Mouse (Mus musculus) intestine, postnatal 0 days (tissue): ENCODE measurements around the gene Gm12185. TPM values are rescaled to one million over a fixed set of nuclear protein-coding genes. Genes with fewer than 3 reads are reported as not detected.

Experiments
- ATAC-seq: fragments of 200-750 bp; cut with Nextera tagmentation; 2 replicates; pipeline ENCODE4 v1.8.0; 2017; ENCODE audit warnings: mild to moderate bottlenecking, moderate TSS enrichment, moderate library complexity
- H3K27ac ChIP-seq: fragments of 300-500 bp; sonication (generic); 2 replicates; pipeline ENCODE4 v1.5.1; 2014; ENCODE audit warnings: mild to moderate bottlenecking, low read depth, low read length, moderate library complexity
- H3K27me3 ChIP-seq: fragments of 300-500 bp; sonication (generic); replicated peaks from 2 replicates; pipeline ENCODE4 v1.6.1; 2014; ENCODE audit warnings: low read length, mixed read lengths; ENCODE audit not compliant: control insufficient read depth, insufficient read depth
- H3K36me3 ChIP-seq: fragments of 300-500 bp; sonication (generic); 2 replicates; pipeline ENCODE4 v1.6.1; 2014; ENCODE audit warnings: mild to moderate bottlenecking, moderate library complexity; ENCODE audit not compliant: control insufficient read depth, insufficient read depth
- H3K4me1 ChIP-seq: fragments of 300-500 bp; sonication (generic); replicated peaks from 2 replicates; pipeline ENCODE4 v1.6.1; 2014; ENCODE audit warnings: antibody characterized with exemption, low read length, mixed read lengths; ENCODE audit not compliant: control insufficient read depth, insufficient read depth
- H3K4me2 ChIP-seq: fragments of 300-500 bp; sonication (generic); replicated peaks from 2 replicates; pipeline ENCODE4 v1.6.1; 2014; ENCODE audit warnings: low read depth, mild to moderate bottlenecking, moderate library complexity
- H3K4me3 ChIP-seq: fragments of 300-500 bp; sonication (generic); 2 replicates; pipeline ENCODE4 v1.5.1; 2014; ENCODE audit warnings: low read depth, low read length
- H3K9ac ChIP-seq: fragments of 300-500 bp; sonication (generic); 2 replicates; pipeline ENCODE4 v1.6.1; 2014; ENCODE audit warnings: mild to moderate bottlenecking, low read depth, low read length
- H3K9me3 ChIP-seq: fragments of 300-500 bp; sonication (generic); 2 replicates; pipeline ENCODE4 v1.6.1; 2016; ENCODE audit warnings: mixed run types; ENCODE audit not compliant: control insufficient read depth
- CTCF ChIP-seq: sonication (generic); IDR thresholded peaks from 2 replicates; pipeline ENCODE4 v1.5.1; 2016; ENCODE audit warnings: low read depth, mild to moderate bottlenecking, control low read depth, antibody characterized with exemption, moderate library complexity
- WGBS: fragments of 180-500 bp; shearing (Covaris S2); extraction: QIAGEN DNeasy Blood & Tissue Kit; methylation state at CpG from one replicate; pipeline ENCODE4 v1.1.7; 2014; 5-methylcytosine and 5-hydroxymethylcytosine counted together
- polyA plus RNA-seq: library from polyadenylated mRNA; unstranded; fragments of >200 nt; fragmentation: Nextera tagmentation; extraction: Ambion mirVana; gene quantifications from 2 replicates; pipeline ENCODE4 v1.2.1, GENCODE M21; 2015

Gene Gm12185
- polyA plus RNA-seq, 1 experiment from 2014 or later = not detected

DNA sequence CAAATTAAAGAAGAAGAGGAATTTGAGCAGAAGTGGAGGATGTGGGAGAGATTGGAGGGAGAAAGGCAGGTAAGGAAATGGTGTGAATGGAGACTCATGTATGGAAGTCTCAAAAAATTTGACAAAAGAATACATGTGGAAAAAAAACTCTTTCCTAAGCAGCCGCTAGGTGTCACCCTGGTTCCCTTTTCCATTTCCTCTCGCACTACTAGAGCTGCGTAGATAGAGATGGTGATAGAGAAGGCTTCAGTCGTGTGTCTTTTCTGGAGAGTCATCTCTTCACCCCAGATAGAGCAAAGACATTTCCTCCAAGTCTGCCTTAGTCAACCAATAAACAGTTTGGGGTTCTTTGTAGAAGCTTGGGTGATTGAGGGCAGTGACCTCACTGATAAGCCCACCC, 117.6 kb downstream of the Gm12185 start:
- no peaks in the 10 kb centered on the region for H3K27me3 ChIP-seq
- H3K4me1 ChIP-seq = peaks cover 12% of the 10 kb centered on the region
- H3K36me3 ChIP-seq = no peaks in the 10 kb centered on the region
- no peak overlapping the region; the same call in 1 of the 2 replicates for H3K4me2 ChIP-seq
- peak; percentile 88 for TF ChIP-seq CTCF
- no peaks in the 10 kb centered on the region for H3K9me3 ChIP-seq
- H3K9ac ChIP-seq = no peak overlapping the region
- 0% methylated on average over 4 of the region's 4 CpGs for WGBS
- no peak overlapping the region for H3K27ac ChIP-seq
- H3K4me3 ChIP-seq = no peak overlapping the region
- no peak for ATAC-seq

DNA sequence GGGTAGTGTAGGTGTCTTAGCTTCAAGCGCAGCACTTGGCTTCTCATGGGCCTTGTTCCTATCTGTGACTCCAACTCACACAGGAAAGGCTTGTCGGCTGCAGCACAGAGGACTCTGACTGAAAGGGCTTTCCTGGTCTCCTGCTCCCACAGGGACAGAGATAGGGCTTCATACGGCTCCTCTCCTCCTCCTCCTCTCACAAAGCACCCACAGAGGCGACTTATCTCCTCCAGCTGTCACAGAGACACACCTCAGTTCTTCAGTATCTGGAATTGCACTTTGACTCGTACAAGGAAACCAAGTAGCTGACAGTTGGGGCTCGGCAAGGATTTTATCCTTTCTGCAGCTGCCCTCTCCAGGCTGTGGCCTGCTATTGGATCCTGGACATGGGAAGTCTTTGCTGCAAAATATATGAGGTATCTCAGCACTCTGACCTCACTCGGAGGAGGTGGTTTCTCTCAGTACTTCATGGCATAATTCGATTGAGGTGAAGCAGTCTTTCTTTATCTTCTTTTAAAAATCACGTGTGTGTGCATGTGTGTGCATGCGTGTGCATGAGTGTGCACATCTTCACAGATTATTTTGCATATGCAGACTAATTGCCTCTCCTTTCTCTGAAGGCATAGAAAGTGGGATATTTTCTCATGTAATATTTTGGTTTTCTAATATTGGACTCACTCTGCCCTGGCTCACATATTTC, 118.3 kb downstream of the Gm12185 start:
- no peaks in the 10 kb centered on the region for H3K27me3 ChIP-seq
- H3K4me1 ChIP-seq = peaks cover 16% of the 10 kb centered on the region
- peak overlapping the region; percentile 89 for H3K4me2 ChIP-seq
- 31% methylated on average over 10 of the region's 10 CpGs for WGBS
- H3K9ac ChIP-seq = no peak overlapping the region
- no peaks in the 10 kb centered on the region for H3K36me3 ChIP-seq
- peak overlapping the region; percentile 79 for H3K27ac ChIP-seq
- no peaks in the 10 kb centered on the region for H3K9me3 ChIP-seq
- peak; percentile 65 for TF ChIP-seq CTCF
- H3K4me3 ChIP-seq = no peak overlapping the region
- peak; percentile 82 for ATAC-seq

DNA sequence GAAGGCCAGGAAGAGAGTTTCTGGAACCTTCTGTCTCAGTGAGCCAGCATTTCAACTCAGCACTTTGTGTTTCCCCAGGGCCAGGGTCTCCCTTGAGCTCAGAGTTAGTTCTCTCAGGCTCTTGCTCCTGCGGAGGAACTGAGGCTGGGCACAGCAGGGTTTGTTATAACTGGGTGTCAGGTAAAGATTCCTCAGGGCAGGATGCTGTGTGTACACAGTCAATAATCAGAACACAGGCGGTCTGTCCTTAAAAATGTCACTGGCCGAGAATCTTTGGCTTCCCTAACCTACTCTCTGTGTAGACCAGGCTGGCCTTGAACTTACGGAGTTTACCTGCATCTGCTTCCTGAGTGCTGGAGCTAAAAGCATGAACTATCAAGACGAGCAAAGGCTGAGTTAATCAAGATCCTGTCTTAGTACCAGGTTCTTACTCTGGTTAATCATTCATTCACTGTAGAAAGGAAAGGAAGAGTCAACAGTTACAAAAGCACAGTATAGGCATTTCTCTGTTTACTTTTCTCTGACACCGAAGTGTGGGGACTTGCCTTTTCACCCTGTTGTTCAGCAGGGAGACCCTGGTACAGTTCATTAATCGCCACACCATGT, 119.2 kb downstream of the Gm12185 start:
- peak overlapping the region; percentile 89 for H3K4me2 ChIP-seq
- peaks cover 16% of the 10 kb centered on the region for H3K4me1 ChIP-seq
- WGBS = 39% methylated on average over 7 of the region's 7 CpGs
- H3K4me3 ChIP-seq = peak overlapping the region; percentile 58; the same call in 1 of the 2 replicates
- no peaks in the 10 kb centered on the region for H3K27me3 ChIP-seq
- 0 out of 2 replicates have a peak overlapping the region, but pooled peaks have one; percentile 54 for H3K9ac ChIP-seq
- 0 out of 2 replicates have a peak, but pooled peaks cover 4% of the 10 kb centered on the region for H3K36me3 ChIP-seq
- peak overlapping the region; percentile 86 for H3K27ac ChIP-seq
- peak; percentile 54 for ATAC-seq
- H3K9me3 ChIP-seq = no peaks in the 10 kb centered on the region
- no peak for TF ChIP-seq CTCF

DNA sequence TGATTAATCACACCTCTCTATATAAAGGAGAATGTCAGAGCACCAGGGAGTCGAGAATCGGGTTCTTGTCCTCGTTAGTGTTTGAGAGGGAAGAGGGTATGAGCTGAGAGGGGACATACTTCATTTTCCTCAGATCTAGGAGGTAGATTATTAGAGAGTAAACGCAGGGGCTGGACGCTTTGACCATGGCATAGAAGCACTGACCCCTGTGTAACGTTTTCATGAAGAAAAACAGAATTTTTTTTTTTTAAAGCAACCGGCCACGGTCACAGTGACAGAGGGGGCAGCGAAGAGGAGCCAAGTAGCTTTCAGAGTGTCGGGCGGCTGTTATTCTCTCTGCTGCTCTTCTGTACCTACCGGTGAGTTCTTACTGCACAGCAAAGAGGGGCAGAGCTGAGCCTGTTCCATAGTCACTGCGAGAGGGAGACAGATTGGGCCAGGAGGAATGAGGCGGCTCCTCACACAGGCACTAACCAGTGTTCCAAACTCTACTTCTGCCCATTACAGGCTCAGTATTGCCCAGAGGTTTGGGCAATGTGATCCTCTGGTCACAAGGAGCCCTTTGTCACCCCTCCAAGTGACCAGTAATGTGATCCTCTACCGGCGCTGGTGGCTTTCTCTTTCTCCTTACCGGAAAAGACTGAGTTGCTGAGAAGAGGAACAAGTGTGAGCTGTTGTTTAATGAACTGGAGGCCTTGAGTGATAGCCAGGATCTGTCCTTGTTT, 120.0 kb downstream of the Gm12185 start:
- H3K36me3 ChIP-seq = 0 out of 2 replicates have a peak, but pooled peaks cover 5% of the 10 kb centered on the region
- H3K9me3 ChIP-seq = no peaks in the 10 kb centered on the region
- ATAC-seq = no peak
- no peaks in the 10 kb centered on the region for H3K27me3 ChIP-seq
- 13% methylated on average over 17 of the region's 17 CpGs for WGBS
- TF ChIP-seq CTCF = no peak
- peak overlapping the region; percentile 89 for H3K4me2 ChIP-seq
- peak overlapping the region; percentile 58 for H3K4me3 ChIP-seq
- H3K4me1 ChIP-seq = peaks cover 16% of the 10 kb centered on the region
- peak overlapping the region; percentile 54 for H3K9ac ChIP-seq
- peak overlapping the region; percentile 86 for H3K27ac ChIP-seq

DNA sequence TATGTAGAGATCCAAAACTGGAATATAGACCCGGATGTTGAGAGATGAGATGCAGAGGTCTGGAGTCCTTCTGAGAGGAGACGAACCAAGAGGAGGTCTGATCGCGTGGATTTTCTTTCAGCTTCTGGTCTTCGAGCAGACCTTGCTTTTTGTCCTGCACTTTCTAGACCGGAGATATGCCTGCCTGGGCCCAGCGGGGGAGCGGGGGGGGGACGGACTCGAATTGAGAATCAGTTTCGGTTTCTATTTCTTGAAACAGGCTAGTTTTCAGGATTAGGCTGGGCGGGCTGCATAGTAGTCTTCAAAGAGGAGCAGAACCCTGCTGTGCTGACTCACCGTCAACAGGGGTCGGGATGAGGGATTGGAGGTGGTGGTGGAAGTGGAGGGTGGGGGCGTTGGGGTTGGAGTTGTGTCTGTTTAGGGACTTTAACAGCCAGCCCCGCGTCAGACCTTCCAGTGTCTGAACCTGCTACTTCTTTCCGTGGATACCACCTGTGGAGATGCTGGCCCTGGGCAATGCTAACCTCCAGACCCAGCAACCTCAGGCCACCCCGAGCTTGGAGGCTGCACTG, 120.7 kb downstream of the Gm12185 start, which contains the start of gene Irgm1:
Gene Irgm1, minus strand, starts transcription at position 483 of the 572 bp plus-strand sequence.
- H3K4me2 ChIP-seq = peak within 1 kb of the TSS; percentile 89
- no peaks in the 10 kb centered on the region; the same call in 1 of the 2 replicates for H3K27me3 ChIP-seq
- 0% methylated on average over 19 of the region's 19 CpGs for WGBS
- peak within 1 kb of the TSS; percentile 58 for H3K4me3 ChIP-seq
- H3K9ac ChIP-seq = peak within 1 kb of the TSS; percentile 54
- peaks cover 16% of the 10 kb centered on the region for H3K4me1 ChIP-seq
- peak within 1 kb of the TSS; percentile 86 for H3K27ac ChIP-seq
- ATAC-seq = peak; percentile 44
- peaks cover 12% of the 10 kb centered on the region for H3K36me3 ChIP-seq
- TF ChIP-seq CTCF = peak; percentile 53
- no peaks in the 10 kb centered on the region for H3K9me3 ChIP-seq
